Mouse (Mus musculus): Measurements from ENCODE around the gene Pla2g1b. TPM values are rescaled to one million over a fixed set of nuclear protein-coding genes. Genes with fewer than 3 reads are reported as not detected.

Pla2g1b gene
- polyA plus RNA-seq, 1 experiment from 2014 or later = not detected

DNA sequence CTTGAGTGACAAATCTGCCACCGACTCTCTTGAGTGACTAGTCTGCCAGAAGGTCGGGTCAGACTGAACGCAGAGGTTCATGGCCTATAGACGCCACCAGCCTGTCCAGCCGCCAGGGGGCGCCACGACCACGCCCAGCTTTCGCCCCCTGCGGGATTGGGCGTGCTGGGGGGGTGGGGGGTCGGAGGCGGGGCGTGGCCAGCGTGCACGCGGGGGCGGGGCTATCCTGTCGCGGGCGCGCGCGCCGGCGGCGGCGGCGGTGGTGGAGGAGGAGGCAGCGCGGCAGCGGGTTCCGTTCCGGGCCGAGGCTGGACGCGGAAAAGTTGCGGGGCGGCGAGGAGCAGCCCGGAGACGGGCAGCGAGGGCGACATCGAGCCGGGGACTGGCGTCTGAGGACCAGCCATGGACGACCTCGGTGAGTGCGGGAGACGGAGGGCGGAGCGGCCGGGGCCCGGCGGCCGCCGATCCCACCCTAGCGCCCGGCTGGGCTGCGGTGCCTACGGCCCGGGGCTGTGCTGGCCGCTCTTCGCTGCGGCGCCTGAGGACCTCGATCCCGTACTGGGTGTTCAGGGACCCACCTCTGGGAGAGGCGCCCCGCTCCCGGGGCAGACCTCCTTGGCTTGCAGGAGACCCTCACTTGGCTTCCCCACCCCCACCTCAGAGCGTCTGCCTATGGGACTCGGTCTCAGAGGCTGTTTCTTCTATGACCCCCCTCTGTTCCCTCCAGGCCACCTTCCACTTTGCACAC lies 40.6 kb downstream of the Pla2g1b start, which contains the start of gene Pxn:
Gene Pxn, plus strand, starts transcription at position 223 of the 748 bp plus-strand sequence.
- H3K27me3 ChIP-seq (ENCODE audit: control insufficient read depth, insufficient read depth, low read length) = no peaks in the 10 kb centered on the region
- peak; percentile 81 for ATAC-seq (ENCODE audit: low FRiP score, low TSS enrichment)
- peak; percentile 95 for DNase-seq
- H3K4me2 ChIP-seq (ENCODE audit: low read length) = peak within 1 kb of the TSS; percentile 87
- peak within 1 kb of the TSS; percentile 88 for H3K4me3 ChIP-seq (replicated peaks; ENCODE audit: low read depth, low read length)
- under 1% methylated on average over 63 of the region's 74 CpGs for WGBS
- H3K9me3 ChIP-seq (ENCODE audit: control insufficient read depth, low read length) = no peaks in the 10 kb centered on the region
- no peak within 1 kb of the TSS for H3K27ac ChIP-seq (replicated peaks; ENCODE audit: low read depth, low read length)
- no peaks in the 10 kb centered on the region for H3K36me3 ChIP-seq (ENCODE audit: control insufficient read depth, insufficient read depth, low read length)
- H3K9ac ChIP-seq (replicated peaks; ENCODE audit: low read length) = peak within 1 kb of the TSS; percentile 87
- H3K4me1 ChIP-seq (ENCODE audit: control insufficient read depth, insufficient read depth, low read length) = peaks cover 29% of the 10 kb centered on the region

- Histone ChIP-seq H3K27ac (replicated peaks; ENCODE audit: low read depth, low read length) (no peak overlapping the region), H3K9ac (replicated peaks; ENCODE audit: low read length) (peak overlapping the region; percentile 87), H3K4me2 (ENCODE audit: low read length) (peak overlapping the region; percentile 87), H3K9me3 (ENCODE audit: control insufficient read depth, low read length) (no peaks in the 10 kb centered on the region), H3K36me3 (ENCODE audit: control insufficient read depth, insufficient read depth, low read length) (no peaks in the 10 kb centered on the region), H3K4me1 (ENCODE audit: control insufficient read depth, insufficient read depth, low read length) (peaks cover 29% of the 10 kb centered on the region), H3K4me3 (replicated peaks; ENCODE audit: low read depth, low read length) (peak overlapping the region; percentile 88), H3K27me3 (ENCODE audit: control insufficient read depth, insufficient read depth, low read length) (no peaks in the 10 kb centered on the region)
- ATAC-seq (ENCODE audit: low FRiP score, low TSS enrichment) (peak; percentile 25; the same call in 1 of the 2 replicates), DNase-seq (peak; percentile 30)
- WGBS = 24% methylated on average over 12 of the region's 12 CpGs
Observed at GRCm38 (mm10) chr5:115507267-115507980, 41.4 kb downstream of the Pla2g1b start.

DNA sequence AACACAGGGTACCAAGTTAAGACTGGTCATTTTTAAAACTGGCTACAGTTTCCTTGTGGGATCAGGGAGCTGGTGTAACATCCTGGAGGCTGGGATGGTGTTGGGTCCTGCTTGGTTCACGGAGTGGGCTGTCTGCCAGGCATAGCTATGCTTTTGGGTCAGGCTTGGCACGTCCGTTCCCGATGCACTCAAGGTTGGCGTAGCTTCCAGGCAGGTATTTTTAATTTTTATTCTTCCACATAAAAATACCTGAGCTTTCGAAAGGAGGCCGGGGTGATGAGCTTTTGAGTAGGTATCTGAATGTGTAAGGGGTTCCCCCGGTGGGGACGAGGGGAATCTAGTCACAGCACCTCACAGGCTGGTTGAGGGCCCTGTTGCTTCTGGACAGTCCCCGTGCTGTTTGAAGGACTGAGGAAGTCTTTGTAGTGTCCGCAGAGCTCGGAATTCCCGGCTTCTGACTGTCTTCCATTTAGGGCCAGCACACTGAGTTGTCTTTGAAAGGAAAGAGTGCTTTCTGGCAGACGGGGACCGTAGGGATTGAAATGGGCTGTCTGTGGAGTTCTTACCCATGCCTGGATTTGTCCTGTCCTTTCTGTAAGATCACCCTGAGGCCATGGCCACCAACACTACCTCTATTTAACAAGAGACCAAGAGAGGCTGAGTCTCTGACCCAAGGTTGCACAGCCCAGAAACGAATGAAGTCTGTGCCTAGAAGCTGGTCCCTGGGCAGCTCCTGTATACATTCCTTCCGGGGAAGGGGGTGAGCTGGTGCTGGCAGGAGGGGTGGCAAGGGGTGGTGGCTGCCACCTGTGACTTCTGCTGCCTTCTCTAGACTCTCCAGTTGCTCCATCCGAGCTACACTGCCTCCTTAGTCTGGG lies 42.2 kb downstream of the Pla2g1b start:
- H3K4me3 ChIP-seq (replicated peaks; ENCODE audit: low read depth, low read length) = peak overlapping the region; percentile 88
- peaks cover 29% of the 10 kb centered on the region for H3K4me1 ChIP-seq (ENCODE audit: control insufficient read depth, insufficient read depth, low read length)
- peak overlapping the region; percentile 87 for H3K9ac ChIP-seq (replicated peaks; ENCODE audit: low read length)
- no peak overlapping the region for H3K27ac ChIP-seq (replicated peaks; ENCODE audit: low read depth, low read length)
- no peaks in the 10 kb centered on the region for H3K27me3 ChIP-seq (ENCODE audit: control insufficient read depth, insufficient read depth, low read length)
- ATAC-seq (ENCODE audit: low FRiP score, low TSS enrichment) = no peak
- H3K36me3 ChIP-seq (ENCODE audit: control insufficient read depth, insufficient read depth, low read length) = no peaks in the 10 kb centered on the region
- DNase-seq = no peak
- H3K9me3 ChIP-seq (ENCODE audit: control insufficient read depth, low read length) = no peaks in the 10 kb centered on the region
- peak overlapping the region; percentile 87 for H3K4me2 ChIP-seq (ENCODE audit: low read length)
- WGBS = 43% methylated on average over 18 of the region's 18 CpGs

DNA sequence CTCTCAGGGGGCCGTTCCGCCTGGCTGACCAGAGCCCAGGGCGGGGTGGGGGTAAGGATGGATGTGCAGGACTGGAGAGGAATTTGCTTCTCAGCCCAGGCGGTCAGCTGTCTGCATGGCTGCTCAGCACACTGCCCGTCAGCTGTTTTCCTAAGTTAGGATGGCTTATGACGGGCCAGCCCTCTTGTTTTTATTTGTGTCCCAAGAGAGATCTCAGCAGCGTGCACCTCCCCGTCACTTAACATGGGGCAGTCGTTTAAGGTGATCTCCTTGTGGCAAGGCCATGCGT lies 42.7 kb downstream of the Pla2g1b start:
- WGBS = 18% methylated on average over 10 of the region's 10 CpGs
- H3K9ac ChIP-seq (replicated peaks; ENCODE audit: low read length) = peak overlapping the region; percentile 26; the same call in 1 of the 2 replicates
- DNase-seq = no peak

DNA sequence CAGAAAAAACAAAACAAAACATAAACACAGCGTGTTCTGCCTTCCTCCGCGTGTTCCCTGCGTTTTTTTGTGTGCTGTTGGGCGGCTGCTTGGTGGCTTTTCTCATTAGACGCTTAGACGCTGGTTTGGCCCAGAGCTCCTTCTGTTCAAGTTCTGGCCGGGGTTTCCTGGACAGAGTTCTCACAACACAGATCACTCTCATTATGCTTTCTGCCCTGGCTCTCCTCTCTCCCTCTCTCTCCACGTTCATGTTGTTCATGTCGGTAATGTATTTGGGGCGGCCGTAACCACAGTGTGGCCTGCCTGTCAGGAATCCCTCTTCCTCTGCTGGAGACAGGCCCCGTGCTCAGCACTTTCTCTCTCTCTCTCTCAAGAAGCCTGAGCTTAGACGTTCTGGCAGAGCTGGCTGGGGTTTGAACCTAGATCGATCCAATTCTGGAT lies 43.3 kb downstream of the Pla2g1b start:
- H3K9ac ChIP-seq (replicated peaks; ENCODE audit: low read length) = no peak overlapping the region
- no peaks in the 10 kb centered on the region for H3K36me3 ChIP-seq (ENCODE audit: control insufficient read depth, insufficient read depth, low read length)
- peaks cover 29% of the 10 kb centered on the region for H3K4me1 ChIP-seq (ENCODE audit: control insufficient read depth, insufficient read depth, low read length)
- H3K4me3 ChIP-seq (replicated peaks; ENCODE audit: low read depth, low read length) = no peak overlapping the region
- peak; percentile 31 for DNase-seq
- no peak for ATAC-seq (ENCODE audit: low FRiP score, low TSS enrichment)
- WGBS = 42% methylated on average over 15 of the region's 15 CpGs
- H3K9me3 ChIP-seq (ENCODE audit: control insufficient read depth, low read length) = no peaks in the 10 kb centered on the region
- peak overlapping the region; percentile 87 for H3K4me2 ChIP-seq (ENCODE audit: low read length)
- no peak overlapping the region for H3K27ac ChIP-seq (replicated peaks; ENCODE audit: low read depth, low read length)
- H3K27me3 ChIP-seq (ENCODE audit: control insufficient read depth, insufficient read depth, low read length) = no peaks in the 10 kb centered on the region

More for the DNA sequence above, 42.7 kb downstream of the Pla2g1b start:
- Histone ChIP-seq H3K4me3 (replicated peaks; ENCODE audit: low read depth, low read length) (peak overlapping the region; percentile 88; the same call in 1 of the 2 replicates), H3K27me3 (ENCODE audit: control insufficient read depth, insufficient read depth, low read length) (no peaks in the 10 kb centered on the region), H3K36me3 (ENCODE audit: control insufficient read depth, insufficient read depth, low read length) (no peaks in the 10 kb centered on the region), H3K27ac (replicated peaks; ENCODE audit: low read depth, low read length) (no peak overlapping the region), H3K9me3 (ENCODE audit: control insufficient read depth, low read length) (no peaks in the 10 kb centered on the region), H3K4me1 (ENCODE audit: control insufficient read depth, insufficient read depth, low read length) (peaks cover 29% of the 10 kb centered on the region), H3K4me2 (ENCODE audit: low read length) (peak overlapping the region; percentile 87)
- no peak for ATAC-seq (ENCODE audit: low FRiP score, low TSS enrichment)

DNA sequence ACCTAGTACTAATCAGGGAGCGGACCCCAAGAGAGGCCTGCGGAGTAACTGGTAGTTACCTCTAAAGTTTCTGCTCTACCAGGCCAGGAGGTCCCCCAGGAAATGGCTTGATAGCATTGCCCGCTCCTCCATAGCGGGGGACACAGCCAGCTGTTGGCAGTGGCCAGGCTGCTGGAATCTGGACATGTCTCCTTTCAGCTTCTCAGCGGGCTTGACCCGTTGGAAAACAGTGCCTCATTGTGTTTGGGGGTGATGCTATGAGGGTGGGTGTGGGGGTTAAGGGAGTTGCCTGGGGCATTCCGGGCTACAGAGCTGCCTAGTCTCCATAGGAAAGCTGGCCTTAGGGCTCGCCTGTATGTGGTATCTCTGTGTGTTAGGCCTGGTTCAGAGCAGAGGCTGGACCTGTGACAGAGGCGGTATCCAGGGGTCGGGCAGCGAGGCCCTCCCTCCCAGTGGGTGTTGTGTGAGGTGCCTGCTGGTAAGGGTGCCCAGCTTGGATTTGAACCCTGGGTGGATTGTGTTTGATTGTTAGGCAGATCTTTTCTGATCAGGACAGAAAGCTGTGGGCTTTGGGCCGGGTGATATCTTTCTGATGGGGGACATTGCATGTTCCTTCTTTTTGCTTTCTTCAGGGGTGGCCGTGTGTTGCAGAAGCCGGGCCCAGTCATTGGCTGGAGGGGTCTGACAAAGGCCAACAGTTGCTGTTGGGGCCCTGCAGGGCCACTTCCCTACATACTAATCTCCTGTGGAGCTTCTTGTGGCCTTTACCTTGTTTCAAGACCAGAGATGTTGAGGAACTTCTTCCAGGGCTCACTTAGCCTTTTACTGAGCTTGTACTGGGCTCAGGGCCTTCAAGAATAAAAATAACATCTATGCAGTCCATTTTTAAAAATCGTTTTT lies 44.0 kb downstream of the Pla2g1b start:
- H3K9ac ChIP-seq (replicated peaks; ENCODE audit: low read length) = no peak overlapping the region
- no peak for ATAC-seq (ENCODE audit: low FRiP score, low TSS enrichment)
- no peak overlapping the region for H3K27ac ChIP-seq (replicated peaks; ENCODE audit: low read depth, low read length)
- DNase-seq = no peak
- no peak overlapping the region for H3K4me3 ChIP-seq (replicated peaks; ENCODE audit: low read depth, low read length)
- H3K4me1 ChIP-seq (ENCODE audit: control insufficient read depth, insufficient read depth, low read length) = peaks cover 29% of the 10 kb centered on the region
- 56% methylated on average over 15 of the region's 15 CpGs for WGBS
- H3K9me3 ChIP-seq (ENCODE audit: control insufficient read depth, low read length) = no peaks in the 10 kb centered on the region
- H3K36me3 ChIP-seq (ENCODE audit: control insufficient read depth, insufficient read depth, low read length) = no peaks in the 10 kb centered on the region
- no peaks in the 10 kb centered on the region for H3K27me3 ChIP-seq (ENCODE audit: control insufficient read depth, insufficient read depth, low read length)
- H3K4me2 ChIP-seq (ENCODE audit: low read length) = peak overlapping the region; percentile 87; the same call in 1 of the 2 replicates

- 90% methylated on average over 7 of the region's 7 CpGs for WGBS
- H3K4me2 ChIP-seq (ENCODE audit: low read length) = no peak overlapping the region
- no peak overlapping the region for H3K4me3 ChIP-seq (replicated peaks; ENCODE audit: low read depth, low read length)
- H3K27me3 ChIP-seq (ENCODE audit: control insufficient read depth, insufficient read depth, low read length) = no peaks in the 10 kb centered on the region
- DNase-seq = no peak
- no peak overlapping the region for H3K27ac ChIP-seq (replicated peaks; ENCODE audit: low read depth, low read length)
- H3K36me3 ChIP-seq (ENCODE audit: control insufficient read depth, insufficient read depth, low read length) = no peaks in the 10 kb centered on the region
- H3K4me1 ChIP-seq (ENCODE audit: control insufficient read depth, insufficient read depth, low read length) = peaks cover 25% of the 10 kb centered on the region
- no peaks in the 10 kb centered on the region for H3K9me3 ChIP-seq (ENCODE audit: control insufficient read depth, low read length)
- no peak overlapping the region for H3K9ac ChIP-seq (replicated peaks; ENCODE audit: low read length)
- ATAC-seq (ENCODE audit: low FRiP score, low TSS enrichment) = no peak
Observed at GRCm38 (mm10) chr5:115512375-115512774, 46.3 kb downstream of the Pla2g1b start.

DNA sequence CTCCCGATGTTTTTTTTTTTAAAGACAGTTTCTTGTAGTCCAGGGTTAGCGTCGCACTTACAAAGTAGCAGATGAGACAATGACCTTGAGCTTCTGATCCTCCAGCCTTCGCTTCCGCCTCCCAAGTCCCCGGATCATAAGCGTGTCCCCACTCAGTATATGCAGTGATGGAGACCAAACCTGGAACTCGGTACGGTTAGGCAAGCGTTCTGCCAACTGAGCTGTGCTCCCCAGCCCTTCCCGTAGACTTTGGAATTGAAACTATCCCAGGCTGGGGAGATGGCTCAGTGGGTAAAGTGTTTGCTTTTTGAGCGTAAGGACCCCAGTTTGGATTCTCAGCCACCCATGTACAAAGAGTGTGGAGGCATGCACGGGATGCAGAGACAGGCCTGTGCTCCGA lies 47.2 kb downstream of the Pla2g1b start:
- ATAC-seq (ENCODE audit: low FRiP score, low TSS enrichment) (no peak), DNase-seq (no peak)
- WGBS = 97% methylated on average over 14 of the region's 14 CpGs
- Histone ChIP-seq H3K9ac (replicated peaks; ENCODE audit: low read length) (no peak overlapping the region), H3K4me2 (ENCODE audit: low read length) (no peak overlapping the region), H3K9me3 (ENCODE audit: control insufficient read depth, low read length) (no peaks in the 10 kb centered on the region), H3K27ac (replicated peaks; ENCODE audit: low read depth, low read length) (no peak overlapping the region), H3K36me3 (ENCODE audit: control insufficient read depth, insufficient read depth, low read length) (no peaks in the 10 kb centered on the region), H3K4me1 (ENCODE audit: control insufficient read depth, insufficient read depth, low read length) (peaks cover 16% of the 10 kb centered on the region), H3K4me3 (replicated peaks; ENCODE audit: low read depth, low read length) (no peak overlapping the region), H3K27me3 (ENCODE audit: control insufficient read depth, insufficient read depth, low read length) (no peaks in the 10 kb centered on the region)

All from midbrain, embryonic 14.5 days (tissue).